In the genomic region with DNA sequence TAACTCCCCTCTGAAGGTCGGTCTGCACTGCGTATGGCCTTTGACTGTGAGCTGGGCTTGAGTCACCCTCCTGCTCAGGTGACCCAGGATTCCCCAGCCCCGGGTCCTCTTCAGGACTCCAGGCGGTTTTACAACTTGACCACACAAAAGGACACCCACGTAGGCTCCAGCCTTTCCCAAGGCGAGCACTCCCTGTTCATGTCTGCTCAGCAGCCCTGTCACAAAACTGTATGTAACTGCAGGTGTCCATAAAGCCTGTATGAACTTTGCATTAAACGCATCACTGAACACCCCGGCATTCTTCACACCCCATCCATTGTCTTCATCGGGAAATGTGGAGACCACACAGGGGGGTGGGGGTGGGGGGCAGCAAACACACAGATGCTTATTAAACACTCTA, we compare ENCODE assay signal across 9 mouse cellular contexts. TPM values are rescaled to one million over a fixed set of nuclear protein-coding genes. Genes with fewer than 3 reads are reported as not detected.
DNase-seq lines count a peak whose midpoint lies in the region; ATAC-seq and TF ChIP-seq lines count a peak whose summit lies in the region.
"Had no signal": no experiment of that assay in that cellular context is flagged by ENCODE, and none has a peak within 500 bp of the region (broad histone marks: within the 10 kb centered on the region; RNA-seq: fewer than 3 reads in every experiment).

No protein-coding gene starts in this region.

- H3K36me3 ChIP-seq in kidney, embryonic 16.5 days (ENCODE audit: insufficient read depth, low read length), result no peaks in the 10 kb centered on the region
- no peaks in the 10 kb centered on the region for H3K36me3 ChIP-seq in embryonic facial prominence, embryonic 13.5 days
- no peaks in the 10 kb centered on the region; the same call in 1 of the 2 replicates for H3K36me3 ChIP-seq in limb, embryonic 12.5 days

- H3K27me3 ChIP-seq in kidney, embryonic 16.5 days (ENCODE audit: insufficient read depth, low read length), result 0 out of 2 replicates have a peak, but pooled peaks cover 3% of the 10 kb centered on the region
- no peaks in the 10 kb centered on the region for H3K27me3 ChIP-seq in embryonic facial prominence, embryonic 13.5 days
- no peaks in the 10 kb centered on the region for H3K27me3 ChIP-seq in limb, embryonic 12.5 days

- TF ChIP-seq CTCF in olfactory bulb, adult 2 months (IDR thresholded peaks at IDR 0.05; ENCODE audit: insufficient read depth, low read depth, low read length), result no peak

- H3K4me3 ChIP-seq in kidney, embryonic 16.5 days (ENCODE audit: low read length), result peak overlapping the region; percentile 80
- H3K4me3 ChIP-seq in embryonic facial prominence, embryonic 13.5 days, result peak overlapping the region; percentile 74
- peak overlapping the region; percentile 79 for H3K4me3 ChIP-seq in limb, embryonic 12.5 days (replicated peaks)
- peak overlapping the region; percentile 8; the same call in 1 of the 2 replicates for H3K4me3 ChIP-seq in olfactory bulb, adult 2 months (ENCODE audit: insufficient read depth, low read depth, low read length)

- 11% methylated on average over 9 of the region's 9 CpGs for WGBS in kidney, embryonic 16.5 days
- WGBS in embryonic facial prominence, embryonic 13.5 days, result 21% methylated on average over 9 of the region's 9 CpGs
- WGBS in limb, embryonic 12.5 days, result 24% methylated on average over 9 of the region's 9 CpGs
- WGBS in olfactory bulb, adult 2 months, result 37% methylated on average over 9 of the region's 9 CpGs

- no peak for ATAC-seq in kidney, embryonic 16.5 days (ENCODE audit: low FRiP score, low TSS enrichment)
- no peak for ATAC-seq in embryonic facial prominence, embryonic 13.5 days (ENCODE audit: insufficient number of reproducible peaks, insufficient read depth, low FRiP score, low TSS enrichment, low read depth)
- ATAC-seq in limb, embryonic 12.5 days (ENCODE audit: insufficient number of reproducible peaks, insufficient read depth, low FRiP score, low TSS enrichment, low read depth), result no peak

- H3K9me3 ChIP-seq in kidney, embryonic 16.5 days (ENCODE audit: low read length), result no peaks in the 10 kb centered on the region
- H3K9me3 ChIP-seq in embryonic facial prominence, embryonic 13.5 days, result no peaks in the 10 kb centered on the region
- H3K9me3 ChIP-seq in limb, embryonic 12.5 days, result no peaks in the 10 kb centered on the region

- TF ChIP-seq POLR2A in olfactory bulb, adult 2 months (IDR thresholded peaks at IDR 0.05; ENCODE audit: insufficient read depth, low read depth, low read length), result no peak

- DNase-seq in kidney, adult 11 months, result no peak
- DNase-seq in spleen, adult 12 weeks (ENCODE audit: low spot score), result no peak
- no peak for DNase-seq in cerebellum, postnatal 14 days
- no peak for DNase-seq in gastrocnemius, adult 18-20 months (ENCODE audit: low spot score)

- H3K27ac ChIP-seq in kidney, embryonic 16.5 days (ENCODE audit: low read length), result peak overlapping the region; percentile 86; the same call in 1 of the 2 replicates
- no peak overlapping the region for H3K27ac ChIP-seq in embryonic facial prominence, embryonic 13.5 days
- no peak overlapping the region for H3K27ac ChIP-seq in limb, embryonic 12.5 days
- no peak overlapping the region for H3K27ac ChIP-seq in olfactory bulb, adult 2 months (ENCODE audit: insufficient read depth, low read depth, low read length)

- peak overlapping the region; percentile 83 for H3K4me2 ChIP-seq in kidney, embryonic 16.5 days (replicated peaks; ENCODE audit: low read depth, low read length)
- H3K4me2 ChIP-seq in embryonic facial prominence, embryonic 13.5 days, result peak overlapping the region; percentile 86
- H3K4me2 ChIP-seq in limb, embryonic 12.5 days, result peak overlapping the region; percentile 86

- peak overlapping the region; percentile 91 for H3K9ac ChIP-seq in kidney, embryonic 16.5 days (replicated peaks; ENCODE audit: low read length)
- H3K9ac ChIP-seq in embryonic facial prominence, embryonic 13.5 days, result peak overlapping the region; percentile 90
- H3K9ac ChIP-seq in limb, embryonic 12.5 days (replicated peaks), result peak overlapping the region; percentile 27; the same call in 1 of the 2 replicates

- H3K4me1 ChIP-seq in kidney, embryonic 16.5 days (ENCODE audit: insufficient read depth, low read length), result peaks cover 4% of the 10 kb centered on the region
- H3K4me1 ChIP-seq in embryonic facial prominence, embryonic 13.5 days, result peaks cover 14% of the 10 kb centered on the region
- H3K4me1 ChIP-seq in limb, embryonic 12.5 days (replicated peaks), result peaks cover 14% of the 10 kb centered on the region
- peaks cover 9% of the 10 kb centered on the region; the same call in 1 of the 2 replicates for H3K4me1 ChIP-seq in olfactory bulb, adult 2 months (ENCODE audit: control insufficient read depth, insufficient read depth, low read length)

RNA-seq across cellular contexts. Expression of a gene that starts 1.2 kb away (rescaled TPM):
- 12.4 and 16.2 TPM in 2 replicates for polyA plus RNA-seq in kidney, embryonic 16.5 days (2015; fragmentation: Nextera tagmentation; extraction: Ambion mirVana)
- polyA plus RNA-seq in embryonic facial prominence, embryonic 13.5 days (2015; fragmentation: Nextera tagmentation; extraction: Ambion mirVana), result 16.3 and 17.4 TPM in 2 replicates
- 15.1 and 15.8 TPM in 2 replicates for polyA plus RNA-seq in limb, embryonic 12.5 days (2016; fragmentation: Nextera tagmentation; extraction: Ambion mirVana)
- polyA plus RNA-seq in olfactory bulb, adult 2 months (2012; ENCODE audit: insufficient read depth, insufficient read length, low replicate concordance, missing spikeins), result not detected in 2 replicates
- total RNA-seq in gastrocnemius, adult 18-20 months (2021), result under 1 TPM; 0.50 to 0.62 TPM
- total RNA-seq: MEL had no signal

RNA-seq across cellular contexts. Expression of a gene that starts 51.2 kb away (rescaled TPM):
- 51.5 and 53.3 TPM in 2 replicates for polyA plus RNA-seq in kidney, embryonic 16.5 days (2015; fragmentation: Nextera tagmentation; extraction: Ambion mirVana)
- polyA plus RNA-seq in embryonic facial prominence, embryonic 13.5 days (2015; fragmentation: Nextera tagmentation; extraction: Ambion mirVana), result 56.5 and 57.4 TPM in 2 replicates
- 45.3 and 51.3 TPM in 2 replicates for polyA plus RNA-seq in limb, embryonic 12.5 days (2016; fragmentation: Nextera tagmentation; extraction: Ambion mirVana)
- polyA plus RNA-seq in olfactory bulb, adult 2 months (2012; ENCODE audit: insufficient read depth, insufficient read length, low replicate concordance, missing spikeins), result not detected in 2 replicates
- 10 to 100 TPM; 39.6 to 40.1 TPM for total RNA-seq in gastrocnemius, adult 18-20 months (2021)

Comparison
In these comparisons a context has a peak if more than half of its experiments do, and no peak if none do; other contexts are left out.
1. H3K4me3 ChIP-seq: peak in every context shown above with its lines; median percentile 80 in kidney, embryonic 16.5 days; 79 in limb, embryonic 12.5 days; 74 in embryonic facial prominence, embryonic 13.5 days; 8 in olfactory bulb, adult 2 months.
2. H3K9ac ChIP-seq: peak in every context shown above with its lines; median percentile 91 in kidney, embryonic 16.5 days; 90 in embryonic facial prominence, embryonic 13.5 days; 27 in limb, embryonic 12.5 days.
3. RNA of a gene that starts 1.2 kb away (polyA plus RNA-seq): 16.3 to 17.4 TPM in embryonic facial prominence, embryonic 13.5 days, 15.1 to 15.8 TPM in limb, embryonic 12.5 days and 12.4 to 16.2 TPM in kidney, embryonic 16.5 days; not detected in olfactory bulb, adult 2 months; every median in the first group is over 10 times any median in the second.
4. Peak in every context shown above with its lines, with median percentiles within 50 percentile points of each other: H3K4me2 ChIP-seq.